Mouse (Mus musculus) liver, embryonic 14.5 days (tissue): ENCODE data around the gene Top3a.

Experiments used
- CTCF ChIP-seq: IDR thresholded peaks from 2 replicates; pipeline ENCODE4 v1.5.1; 2016; ENCODE audit warnings: antibody characterized with exemption, low read depth, control low read depth
- EP300 ChIP-seq: IDR thresholded peaks from 2 replicates; pipeline ENCODE4 v1.6.1; 2016; ENCODE audit warnings: antibody characterized with exemption, low read depth

DNA sequence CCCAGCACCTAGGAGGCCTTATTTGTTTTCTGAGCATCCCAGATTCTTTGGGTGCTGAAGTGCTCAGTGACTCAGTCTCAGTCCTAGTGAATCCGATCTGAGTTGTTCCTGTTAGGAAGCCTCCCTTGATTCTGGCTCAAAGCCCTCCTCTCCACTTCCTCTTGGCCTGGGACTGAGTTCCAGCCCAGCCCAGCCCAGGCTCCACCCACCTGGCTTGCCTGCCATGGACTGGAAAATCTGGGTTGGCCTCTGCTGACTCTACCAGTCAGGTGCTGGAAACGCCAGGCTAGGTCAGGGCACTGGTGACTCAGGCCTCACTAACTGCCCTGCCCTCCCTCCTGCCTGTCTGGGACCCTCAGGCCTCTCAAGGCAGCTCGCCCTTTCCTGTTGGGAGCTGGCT lies 69.5 kb downstream of the Top3a start:
- TF ChIP-seq CTCF = no peak
- no peak for TF ChIP-seq EP300
